Mouse (Mus musculus) olfactory bulb, adult 2 months (tissue): ENCODE data around the gene Ints14. TPM values are rescaled to one million over a fixed set of nuclear protein-coding genes. Genes with fewer than 3 reads are reported as not detected.
A peak's percentile ranks its signal among the peaks of the same experiment; 100 is the strongest.
"Not testable (repeated sequence)": the region's sequence is repeated elsewhere in the genome, so short reads cannot be mapped to it uniquely, and the experiment has no call there.

Source experiments
- H3K27ac ChIP-seq: fragments of 200-500 bp; 2 replicates; pipeline ENCODE4 v1.5.1; 2012; ENCODE audit warnings: low read depth, low read length; ENCODE audit not compliant: insufficient read depth
- H3K4me1 ChIP-seq: fragments of 200-500 bp; 2 replicates; pipeline ENCODE4 v1.6.1; 2012; ENCODE audit warnings: low read length; ENCODE audit not compliant: control insufficient read depth, insufficient read depth
- H3K4me3 ChIP-seq: fragments of 200-500 bp; 2 replicates; pipeline ENCODE4 v1.5.1; 2012; ENCODE audit warnings: mild to moderate bottlenecking, low read depth, low read length, moderate library complexity; ENCODE audit not compliant: insufficient read depth
- CTCF ChIP-seq: fragments of 200-500 bp; IDR thresholded peaks from 2 replicates; pipeline ENCODE4 v1.5.1; 2012; ENCODE audit warnings: low read depth, mild to moderate bottlenecking, low read length, moderate library complexity; ENCODE audit not compliant: insufficient read depth
- POLR2A ChIP-seq: fragments of 200-500 bp; IDR thresholded peaks from 2 replicates; pipeline ENCODE4 v1.6.1; 2012; ENCODE audit warnings: mild to moderate bottlenecking, low read depth, low read length, moderate library complexity; ENCODE audit not compliant: insufficient read depth
- WGBS: fragments of 180-500 bp; shearing (Covaris S2); methylation state at CpG from one replicate; pipeline ENCODE4 v1.1.7; 2018; 5-methylcytosine and 5-hydroxymethylcytosine counted together
- polyA plus RNA-seq: library from polyadenylated mRNA; stranded (reverse); fragments of >200 nt; gene quantifications from 2 replicates; pipeline ENCODE4 v1.2.4, GENCODE M21; 2012; ENCODE audit warnings: low replicate concordance; ENCODE audit not compliant: missing spikeins, insufficient read depth, insufficient read length

Gene Ints14
- polyA plus RNA-seq, 1 experiment, result not detected

DNA sequence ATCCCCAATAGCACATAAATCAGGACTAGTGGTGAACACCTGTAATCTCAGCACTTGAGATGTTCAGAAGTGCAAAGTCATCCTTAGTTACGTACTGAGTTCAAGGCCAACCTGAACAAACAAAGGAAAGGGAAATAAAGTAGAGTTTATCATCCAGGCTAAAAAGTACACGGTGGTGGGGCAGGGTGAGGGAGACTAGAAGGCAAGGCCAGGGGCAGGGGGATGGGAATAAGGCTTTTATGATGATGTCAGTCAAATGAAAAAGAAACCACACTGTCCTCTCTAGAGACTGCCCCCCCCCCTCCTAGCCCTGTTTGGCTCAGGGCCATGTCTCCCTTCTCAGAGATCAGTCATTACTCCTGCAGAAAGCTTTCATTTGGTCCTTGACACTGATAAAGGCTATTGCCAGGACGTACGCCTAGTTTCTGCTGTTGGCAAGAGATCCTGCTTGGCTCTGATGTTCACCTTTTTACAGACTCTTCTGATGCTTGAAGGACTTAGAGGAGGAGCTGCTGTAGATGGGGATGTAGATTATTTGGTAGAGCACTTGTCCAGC lies 62.0 kb downstream of the Ints14 start:
- 68% methylated on average over 4 of the region's 4 CpGs for whole genome bisulfite sequencing

DNA sequence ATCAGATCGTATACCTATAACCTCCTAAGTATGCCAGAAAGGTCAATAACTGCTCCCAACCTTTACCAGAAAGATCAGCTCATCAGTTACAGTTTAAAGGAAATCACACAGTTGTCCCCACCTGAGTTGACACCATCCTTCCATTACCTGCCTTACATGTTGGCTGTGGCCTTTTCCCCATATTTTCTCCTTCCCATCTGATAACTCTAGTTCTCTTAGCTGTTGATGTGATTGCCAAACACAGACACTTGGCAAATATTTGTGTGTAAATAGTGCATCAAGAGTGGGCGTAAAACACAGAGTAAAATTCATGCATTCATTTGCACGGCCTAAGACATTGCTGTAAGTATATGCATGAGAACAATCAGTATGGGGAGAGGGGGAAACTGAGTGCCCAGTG lies 62.7 kb downstream of the Ints14 start:
- 95% methylated on average over 3 of the region's 3 CpGs for WGBS
- TF ChIP-seq CTCF, result no peak
- no peak for TF ChIP-seq POLR2A
- peaks cover 2% of the 10 kb centered on the region; the same call in 1 of the 2 replicates for H3K4me1 ChIP-seq
- H3K27ac ChIP-seq, result no peak overlapping the region
- no peak overlapping the region for H3K4me3 ChIP-seq

More for the DNA sequence above, 62.0 kb downstream of the Ints14 start:
- TF ChIP-seq CTCF, result no peak
- no peak for TF ChIP-seq POLR2A
- no peak overlapping the region for H3K4me3 ChIP-seq
- H3K4me1 ChIP-seq, result peaks cover 3% of the 10 kb centered on the region
- H3K27ac ChIP-seq, result no peak overlapping the region

- H3K4me1 ChIP-seq, result no peaks in the 10 kb centered on the region
- H3K27ac ChIP-seq, result no peak overlapping the region
- TF ChIP-seq CTCF (no peak), POLR2A (no peak)
- 86% methylated on average over 7 of the region's 7 CpGs for WGBS
- no peak overlapping the region for H3K4me3 ChIP-seq
These were observed 66.5 kb downstream of the Ints14 start for GRCm38 (mm10) chr9:65027241-65027640.

- Histone ChIP-seq H3K27ac (no peak overlapping the region), H3K4me1 (no peaks in the 10 kb centered on the region), H3K4me3 (no peak overlapping the region)
- WGBS, result 93% methylated on average over 5 of the region's 5 CpGs
- TF ChIP-seq POLR2A (no peak), CTCF (no peak)
These were observed 67.6 kb downstream of the Ints14 start for GRCm38 (mm10) chr9:65028313-65028712.

DNA sequence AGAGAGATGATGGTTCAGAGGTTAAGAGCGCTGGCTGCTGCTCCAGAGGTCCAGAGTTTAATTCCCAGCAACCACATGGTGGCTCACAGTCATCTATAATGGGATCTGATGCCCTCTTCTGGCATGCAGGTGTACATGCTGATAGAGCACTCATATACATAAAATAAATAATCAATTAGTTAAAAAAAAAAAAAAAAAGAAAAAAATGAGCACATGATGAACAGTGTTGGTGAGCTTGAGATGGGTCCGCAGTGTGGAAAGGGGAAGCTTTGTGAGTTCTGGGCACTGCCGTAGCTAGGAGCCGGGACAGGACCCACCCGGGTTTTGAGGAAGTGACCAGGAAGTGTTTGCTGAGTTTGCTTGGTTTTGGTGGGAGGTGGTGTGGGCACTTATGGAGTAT lies 70.7 kb downstream of the Ints14 start:
- 73% methylated on average over 5 of the region's 5 CpGs for WGBS
- H3K27ac ChIP-seq, H3K4me1 ChIP-seq, H3K4me3 ChIP-seq: not testable (repeated sequence)

DNA sequence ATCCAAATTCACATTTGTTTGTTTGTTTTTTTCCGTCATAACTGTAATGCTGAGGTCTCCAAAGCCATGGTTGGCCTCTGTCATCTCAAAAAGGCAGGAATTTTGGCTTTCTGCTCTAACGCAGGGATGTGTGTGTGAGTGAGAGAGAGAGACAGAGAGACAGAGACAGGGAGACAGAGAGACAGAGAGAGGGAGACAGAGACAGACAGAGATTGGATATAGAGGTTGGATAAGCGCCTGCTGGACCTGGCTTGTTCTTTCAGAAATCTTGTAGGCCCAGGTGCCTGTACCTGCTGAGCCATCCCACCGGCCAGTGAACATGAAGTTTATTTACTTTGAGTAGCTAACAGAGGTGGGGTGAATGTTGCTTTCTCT lies 71.2 kb downstream of the Ints14 start:
- Histone ChIP-seq H3K27ac (no peak overlapping the region), H3K4me3 (no peak overlapping the region; the same call in 1 of the 2 replicates), H3K4me1 (peaks cover 3% of the 10 kb centered on the region)
- 37% methylated on average over 4 of the region's 4 CpGs for WGBS
- TF ChIP-seq POLR2A (no peak), CTCF (no peak)

- TF ChIP-seq CTCF, result peak; percentile 85
- TF ChIP-seq POLR2A, result peak; percentile 71
- peaks cover 3% of the 10 kb centered on the region for H3K4me1 ChIP-seq
- peak within 1 kb of the TSS; percentile 47 for H3K27ac ChIP-seq
- under 1% methylated on average over 84 of the region's 85 CpGs for WGBS
- H3K4me3 ChIP-seq, result peak within 1 kb of the TSS; percentile 87
These were observed 71.8 kb downstream of the Ints14 start, which contains the start of gene Dpp8 for GRCm38 (mm10) chr9:65032269-65033108. Dpp8 (plus strand) TSS chr9:65032414.

DNA sequence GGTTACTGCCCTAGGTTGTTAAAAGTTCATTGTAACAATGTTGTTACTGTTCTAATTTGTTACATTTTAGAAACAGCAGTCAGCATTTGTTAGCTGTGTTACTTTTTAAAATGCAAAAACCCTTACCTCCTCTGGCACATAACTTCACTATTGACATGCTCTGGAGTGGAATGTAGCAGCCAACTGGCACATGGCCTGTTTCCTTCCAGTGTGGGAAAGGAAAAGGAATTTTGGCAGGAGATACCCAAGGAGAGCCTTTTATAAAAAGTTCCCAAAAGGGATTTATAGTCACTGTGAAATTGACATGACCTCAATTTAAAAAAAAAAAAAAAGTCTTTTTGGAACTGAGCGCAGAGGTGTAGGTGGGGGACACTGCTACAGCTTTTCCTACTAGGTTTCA lies 75.8 kb downstream of the Ints14 start:
- no peak overlapping the region for H3K4me3 ChIP-seq
- TF ChIP-seq CTCF, result no peak
- no peak for TF ChIP-seq POLR2A
- H3K27ac ChIP-seq, result no peak overlapping the region
- H3K4me1 ChIP-seq, result peaks cover 9% of the 10 kb centered on the region
- WGBS, result 51% methylated on average over 1 of the region's 1 CpGs

Other genes with a start within 250 kb of the Ints14 start
- not detected in 2 replicates for gene Rab11a, start 223.1 kb upstream of the Ints14 start, polyA plus RNA-seq
- not detected in 2 replicates for gene Dennd4a, start 149.6 kb upstream of the Ints14 start, polyA plus RNA-seq
- not detected in 2 replicates for gene Slc24a1, start 9.3 kb upstream of the Ints14 start, polyA plus RNA-seq
- 150 TPM in 1 of 2 replicates, not detected in the other for gene Hacd3, start 60.8 kb downstream of the Ints14 start, polyA plus RNA-seq
- gene Dpp8, start 71.5 kb downstream of the Ints14 start, polyA plus RNA-seq, result 403 TPM in 1 of 2 replicates, not detected in the other
- not detected in 2 replicates for gene Igdcc4, start 140.6 kb downstream of the Ints14 start, polyA plus RNA-seq
- gene Igdcc3, start 180.3 kb downstream of the Ints14 start, polyA plus RNA-seq, result not detected in 2 replicates
- gene Parp16, start 234.4 kb downstream of the Ints14 start, polyA plus RNA-seq, result not detected in 2 replicates